Mouse (Mus musculus) myocyte (in vitro differentiated cells): ENCODE measurements around the gene Uba7.

Experiments used
- CEBPB ChIP-seq: IDR thresholded peaks from 2 replicates; pipeline ENCODE4 v1.6.1; 2011; ENCODE audit warnings: mild to moderate bottlenecking, moderate library complexity; ENCODE audit not compliant: poor library complexity, insufficient read depth, severe bottlenecking
- MAX ChIP-seq: IDR thresholded peaks from one replicate; pipeline ENCODE4 v1.6.1; 2011; ENCODE audit warnings: low read depth, mild to moderate bottlenecking, control low read depth
- POLR2A ChIP-seq: IDR thresholded peaks from one replicate; pipeline ENCODE4 v1.6.1; 2011; ENCODE audit warnings: low read depth, mild to moderate bottlenecking, control low read depth, moderate library complexity; ENCODE audit not compliant: insufficient read length
- TCF12 ChIP-seq: IDR thresholded peaks from one replicate; pipeline ENCODE4 v1.6.1; 2011; ENCODE audit warnings: mild to moderate bottlenecking, control low read depth; ENCODE audit not compliant: poor library complexity, insufficient read depth, severe bottlenecking
- USF1 ChIP-seq: IDR thresholded peaks from one replicate; pipeline ENCODE4 v1.6.1; 2011; ENCODE audit warnings: low read depth, mild to moderate bottlenecking, control low read depth, moderate library complexity

GRCm38 (mm10) chr9:107966676-107967075 is 8.6 kb upstream of the Uba7 start:
- TF ChIP-seq USF1 (no peak), MAX (no peak), POLR2A (no peak), TCF12 (no peak), CEBPB (no peak)
